Mouse (Mus musculus) CD8-positive naive resting alpha-beta T cell, adult 2 months (primary cell): Measurements from ENCODE around the gene Nsun3.

Source experiments
- DNase-seq, 2 experiments: peaks; one replicate each; pipeline ENCODE4 v3.0.0; 2022; ENCODE audit warnings: low read depth in 2 of 2, low spot score in 2 of 2

The Nsun3 gene

GRCm38 (mm10) chr16:62786621-62787331, at the start of gene Nsun3:
TSS of gene Nsun3 (minus strand) at chr16:62786818.
- peak; percentile 86 for DNase-seq

GRCm38 (mm10) chr16:62834016-62834735, 47.6 kb upstream of the Nsun3 start:
- no peak for DNase-seq

- peak in 1 of 2 experiments; percentile 38 for DNase-seq
Measured at GRCm38 (mm10) chr16:62832481-62832880, 45.9 kb upstream of the Nsun3 start.

DNA sequence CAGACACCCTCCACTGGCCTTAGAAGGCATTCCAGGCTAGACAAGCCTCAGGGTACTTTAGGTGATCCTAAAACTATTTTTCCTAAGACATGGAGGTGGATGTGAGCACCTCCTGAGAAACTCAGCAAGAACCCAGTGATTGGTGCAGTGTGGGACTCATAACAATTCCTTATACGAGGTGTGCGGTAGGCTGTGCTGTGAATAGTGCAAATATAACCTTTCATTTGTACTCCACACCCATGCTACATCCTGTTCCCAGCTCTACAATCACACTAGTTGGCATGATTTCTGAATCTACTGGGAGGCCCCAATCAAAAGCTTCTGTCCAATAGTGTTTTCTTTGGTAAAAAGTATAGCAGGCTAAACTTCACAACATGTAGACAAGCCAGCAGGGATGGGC, 45.4 kb upstream of the Nsun3 start:
- no peak for DNase-seq

DNA sequence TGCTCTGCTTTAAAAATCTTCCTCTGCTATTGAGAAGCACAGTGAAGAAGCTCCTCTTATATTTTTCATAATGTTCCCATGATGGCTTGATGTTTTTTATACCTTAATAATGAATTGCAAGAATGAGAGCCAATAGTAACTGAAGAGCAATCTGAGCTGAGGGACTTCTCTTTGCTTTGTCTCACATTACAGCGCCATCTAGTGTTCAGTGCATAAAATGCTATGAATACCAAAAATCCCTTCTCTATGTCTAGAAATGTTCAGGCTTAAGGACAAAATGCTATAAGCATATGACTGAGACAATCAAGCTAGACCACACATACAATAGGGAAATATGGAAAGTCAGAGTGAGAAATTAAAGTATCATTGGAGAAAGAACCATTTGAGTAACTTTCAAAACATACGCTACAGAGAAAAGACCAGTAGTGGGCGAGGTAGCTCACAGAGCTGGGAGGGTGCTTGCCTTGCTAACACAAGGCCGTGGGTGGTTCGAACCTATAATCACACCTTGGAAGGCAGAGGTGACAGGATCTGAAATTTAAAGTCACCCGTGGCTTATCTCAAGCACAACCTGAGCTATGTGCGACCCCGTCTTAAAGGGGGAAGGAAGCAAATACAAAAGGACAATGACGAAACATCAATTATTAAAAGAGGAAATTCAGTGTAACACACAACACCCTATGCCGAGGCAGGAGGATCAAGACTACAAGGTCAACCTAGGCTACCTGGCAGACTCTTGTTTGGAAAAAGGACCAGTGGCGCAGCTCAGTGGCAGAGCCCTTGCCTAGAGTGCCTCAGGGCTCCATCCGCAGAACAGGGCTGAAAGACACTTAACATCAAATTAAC, 39.8 kb upstream of the Nsun3 start:
- DNase-seq: peak; percentile 14 to 24

GRCm38 (mm10) chr16:62822472-62822871, 35.9 kb upstream of the Nsun3 start:
- DNase-seq: no peak

DNA sequence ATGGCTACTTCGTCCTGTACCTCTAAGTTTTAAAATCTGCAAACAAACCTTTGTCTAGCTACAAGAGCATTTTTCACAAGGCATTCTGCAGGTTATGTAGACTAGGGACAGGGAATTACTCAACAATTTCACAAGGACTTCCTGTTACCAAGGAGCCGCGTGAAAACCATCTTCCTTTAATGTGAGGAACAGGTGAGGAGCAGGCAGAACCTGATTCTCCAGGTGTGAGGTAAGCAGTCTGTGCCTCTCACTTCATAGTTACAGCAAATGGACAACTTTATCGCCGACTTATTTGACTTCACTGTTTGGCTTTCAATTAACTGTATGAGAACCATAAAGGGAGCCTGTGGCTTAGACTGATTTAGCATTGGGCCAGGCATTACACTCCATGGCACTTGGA, 27.9 kb upstream of the Nsun3 start, which contains the start of gene Stx19:
TSS of gene Stx19 (plus strand) at position 186 of the 400 bp plus-strand sequence.
- no peak for DNase-seq

DNA sequence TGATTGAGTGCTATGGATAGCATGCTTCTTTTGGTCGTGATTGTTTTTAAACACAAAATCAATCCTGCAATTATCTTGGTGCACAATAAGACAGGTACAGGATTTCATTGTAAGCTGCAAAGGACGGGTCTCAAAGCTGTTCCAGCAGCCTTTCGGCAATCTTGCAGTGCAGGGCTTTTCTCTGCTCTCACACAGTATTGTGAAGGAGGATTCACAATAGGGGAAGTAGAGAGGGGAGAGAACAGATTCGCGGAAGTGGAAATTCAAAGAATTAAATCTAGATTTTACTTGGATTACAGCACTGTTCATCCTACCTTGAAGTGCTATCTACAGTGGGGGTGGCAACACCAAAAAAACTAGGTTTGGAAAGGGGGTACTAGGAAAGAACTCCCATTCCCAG, 27.2 kb upstream of the Nsun3 start:
- DNase-seq: no peak

DNA sequence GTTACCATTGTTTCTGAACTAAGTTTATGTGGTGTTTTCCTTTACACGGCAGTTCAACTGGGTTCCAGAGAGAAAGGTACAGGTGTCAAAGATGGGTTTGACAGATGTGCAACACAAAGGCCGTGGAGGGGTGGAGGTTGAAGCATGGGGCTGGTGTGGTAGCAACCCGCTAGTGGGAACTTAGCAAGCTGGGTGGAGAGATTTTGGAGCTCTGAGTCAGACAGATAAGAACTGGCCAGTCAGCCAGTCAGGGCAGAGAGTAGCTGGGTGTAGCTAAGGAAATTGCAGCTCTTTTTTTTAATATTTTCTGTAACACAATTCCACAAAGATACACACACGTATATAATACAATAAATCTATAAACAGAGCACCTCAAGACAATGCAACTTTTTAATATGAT, 24.2 kb upstream of the Nsun3 start:
- no peak for DNase-seq

DNA sequence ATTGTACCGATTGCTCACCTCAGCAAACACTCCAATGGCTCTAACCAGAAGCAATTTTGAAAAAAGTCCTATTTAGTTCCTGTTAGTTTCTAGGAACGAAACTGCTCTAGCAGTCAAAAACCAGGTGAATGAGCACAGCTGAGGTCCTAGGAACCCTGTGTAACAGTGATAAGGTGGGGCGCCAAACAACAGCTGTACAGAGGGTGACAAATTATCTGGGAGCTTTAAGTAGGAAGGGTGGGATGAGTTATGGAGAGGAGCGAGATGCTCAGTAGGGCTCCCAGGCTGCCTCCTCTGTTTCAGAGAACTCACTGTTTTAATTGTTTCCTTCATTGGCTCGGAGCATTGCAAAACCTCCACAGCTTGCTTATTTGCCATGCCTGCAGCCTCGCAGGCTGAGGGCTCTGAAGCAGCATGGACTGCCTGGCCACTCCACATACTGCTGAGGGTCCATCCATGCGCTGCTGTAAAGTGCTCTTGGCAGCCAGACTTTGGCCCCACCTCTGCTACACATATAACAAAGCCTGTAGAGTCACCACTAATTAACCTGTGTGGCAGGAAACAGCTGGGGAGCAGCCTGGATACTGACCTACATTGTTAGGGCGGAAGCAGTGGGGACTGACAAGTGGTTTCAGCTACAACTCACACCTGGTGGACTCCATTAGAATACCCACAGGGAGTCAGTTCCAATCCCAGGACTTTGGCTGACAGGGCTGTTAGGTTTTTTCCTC, 20.8 kb upstream of the Nsun3 start:
- no peak for DNase-seq

DNA sequence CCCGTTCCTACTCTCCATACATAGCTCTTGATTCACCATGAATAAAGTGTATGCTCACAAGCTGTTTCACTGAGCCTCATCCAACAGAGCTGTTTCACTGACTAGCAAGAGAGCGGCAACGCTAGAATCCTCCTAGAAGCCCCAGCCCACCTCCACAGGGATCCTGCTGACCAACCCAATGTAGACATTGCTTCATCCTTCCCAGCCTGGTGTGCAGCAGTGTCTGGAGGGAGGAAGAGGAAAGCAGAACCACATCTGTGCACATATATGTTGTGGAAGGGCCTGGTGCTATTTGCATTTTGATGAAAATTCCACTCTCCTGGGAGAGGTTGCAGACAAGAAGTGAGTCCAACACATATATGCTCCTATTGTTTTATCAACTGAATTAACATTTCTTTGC, 18.0 kb upstream of the Nsun3 start:
- DNase-seq: no peak

- DNase-seq: no peak
Measured at GRCm38 (mm10) chr16:62799839-62800238, 13.2 kb upstream of the Nsun3 start.

- no peak for DNase-seq
Measured at GRCm38 (mm10) chr16:62799426-62799825, 12.8 kb upstream of the Nsun3 start.

DNA sequence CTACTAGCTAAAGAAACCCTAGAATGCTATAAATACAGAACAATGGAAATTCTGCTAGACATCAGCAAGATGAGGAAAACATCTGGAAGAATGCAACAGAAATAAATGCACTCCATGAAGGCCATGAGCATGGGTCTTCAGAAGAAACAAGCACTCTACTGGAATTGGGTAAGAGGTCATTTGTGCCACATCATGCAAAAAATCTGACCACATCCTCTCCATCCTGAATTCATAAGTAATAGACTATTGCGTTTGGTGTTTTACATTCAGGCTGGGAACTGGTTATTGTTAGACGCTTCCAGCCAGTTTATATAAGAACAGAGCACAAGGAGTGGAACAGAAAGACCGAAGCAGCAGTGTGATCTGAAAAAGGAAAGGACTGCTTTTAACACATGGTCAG, 12.2 kb upstream of the Nsun3 start:
- DNase-seq: no peak

- DNase-seq: no peak
Measured at GRCm38 (mm10) chr16:62796608-62797007, 10.0 kb upstream of the Nsun3 start.

DNA sequence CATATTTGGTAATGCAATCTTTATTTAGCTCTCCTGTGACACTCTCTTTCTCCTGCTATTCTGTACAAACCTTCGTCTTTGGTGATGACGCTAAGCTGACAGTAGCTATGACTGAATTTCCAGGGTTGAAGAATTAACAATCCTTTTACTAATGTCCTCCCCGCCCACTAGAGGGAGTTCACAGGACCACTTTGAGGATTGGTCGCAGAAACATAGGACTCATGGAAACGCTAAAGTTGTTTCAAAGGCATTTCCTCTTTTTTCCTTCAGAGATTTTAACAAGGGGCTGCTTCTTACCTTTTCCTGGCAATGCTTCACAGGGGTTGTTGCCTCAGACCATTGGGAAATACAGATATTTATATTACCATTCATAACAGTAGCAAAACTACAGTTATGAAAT, 4.4 kb downstream of the Nsun3 start:
- DNase-seq: no peak

DNA sequence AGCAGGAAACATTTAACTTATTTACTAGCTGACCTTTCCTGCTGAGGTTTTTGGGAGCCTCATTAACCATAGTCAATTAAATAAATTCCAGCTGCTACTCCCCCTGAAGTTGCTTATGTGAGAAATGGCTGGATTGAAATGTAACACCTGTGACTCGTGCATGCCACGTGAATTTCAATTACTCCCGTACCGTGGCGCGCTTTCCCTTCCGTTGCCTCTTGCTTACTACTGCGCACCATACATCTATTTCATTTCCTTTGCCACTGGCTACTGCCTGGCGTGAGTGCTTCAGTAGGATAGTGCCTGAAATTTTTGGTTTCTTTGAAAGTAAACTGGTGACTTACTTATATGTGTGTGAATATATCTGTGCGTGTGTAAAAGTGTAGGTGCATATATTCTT, 8.3 kb downstream of the Nsun3 start:
- no peak for DNase-seq

GRCm38 (mm10) chr16:62776034-62776433, 10.6 kb downstream of the Nsun3 start:
- DNase-seq: no peak

DNA sequence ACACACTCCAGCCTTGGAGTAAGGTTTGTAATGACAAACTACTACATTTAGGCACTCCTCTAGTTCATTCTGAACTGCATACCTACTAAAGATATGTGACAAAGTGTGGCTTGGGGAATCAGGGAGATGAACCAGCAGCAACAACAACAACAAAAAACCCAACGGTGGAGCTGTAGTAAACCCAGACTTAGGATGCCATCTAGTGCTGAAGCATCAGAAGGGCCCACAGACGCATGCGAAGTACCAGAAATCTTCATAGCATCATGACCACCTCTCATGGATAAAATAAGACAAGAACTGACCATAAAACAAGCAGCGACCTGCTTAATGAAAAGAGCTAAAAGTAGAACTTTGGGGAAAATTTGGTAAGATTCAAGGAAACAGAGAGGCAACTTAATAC, 13.2 kb downstream of the Nsun3 start:
- no peak for DNase-seq

DNA sequence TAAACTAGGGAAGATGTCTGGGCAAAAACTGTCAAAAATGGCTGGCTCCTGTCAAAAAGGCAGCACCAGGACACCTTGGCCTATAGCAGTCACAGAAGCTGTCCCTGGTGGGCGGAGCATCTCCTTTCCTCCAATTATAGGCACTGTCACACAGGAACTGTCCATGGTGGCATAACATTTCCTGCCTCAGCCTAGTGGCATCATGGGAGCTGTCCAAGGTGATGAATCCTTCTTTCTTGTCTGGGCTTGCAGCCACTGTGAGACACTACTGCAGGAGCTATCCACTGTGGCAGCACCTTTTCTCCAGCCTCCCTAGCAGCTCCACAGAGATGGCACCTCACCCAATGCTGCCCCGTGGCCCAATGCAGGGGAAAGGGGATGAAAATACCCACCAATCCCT, 28.3 kb downstream of the Nsun3 start:
- DNase-seq: peak in 1 of 2 experiments; percentile 2

- DNase-seq: no peak
Measured at GRCm38 (mm10) chr16:62755307-62755706, 31.3 kb downstream of the Nsun3 start.
